Mouse (Mus musculus) small intestine, adult 2 months (tissue): ENCODE measurements around the gene Cyp46a1.

Experiments
- CTCF ChIP-seq: fragments of 200-500 bp; IDR thresholded peaks from 2 replicates; pipeline ENCODE4 v1.5.1; 2012; ENCODE audit warnings: low read depth, mild to moderate bottlenecking, control low read depth, inconsistent platforms, low read length, moderate library complexity, mixed read lengths; ENCODE audit not compliant: insufficient replicate concordance, insufficient read length; ENCODE audit errors: extremely low read depth
- POLR2A ChIP-seq: fragments of 200-500 bp; IDR thresholded peaks from 2 replicates; pipeline ENCODE4 v1.6.1; 2012; ENCODE audit warnings: low read depth, mild to moderate bottlenecking, control low read depth, inconsistent platforms, low read length, moderate library complexity

GRCm38 (mm10) chr12:108392254-108393044 is 58.3 kb downstream of the Cyp46a1 start:
- TF ChIP-seq POLR2A: no peak
- no peak for TF ChIP-seq CTCF
